Mouse (Mus musculus): ENCODE measurements around the gene Pth2r.

- TF ChIP-seq CTCF (IDR thresholded peaks at IDR 0.05) (no peak), EP300 (IDR thresholded peaks at IDR 0.05; ENCODE audit: insufficient read depth, low read depth, low read length) (no peak)
These were observed 1.4 kb upstream of the Pth2r start for GRCm38 (mm10) chr1:65280461-65280860.

Data from heart, adult 2 months (tissue).